Comparison of ENCODE assay signal across 9 mouse cellular contexts in genomic region chr8:120415474-120415873, GRCm38 (mm10).
DNase-seq lines count a peak whose midpoint lies in the region; ATAC-seq and TF ChIP-seq lines count a peak whose summit lies in the region.
"Had no signal": no experiment of that assay in that cellular context is flagged by ENCODE, and none has a peak within 500 bp of the region (broad histone marks: within the 10 kb centered on the region; RNA-seq: fewer than 3 reads in every experiment).

No protein-coding gene starts in this region.

- H3K36me3 ChIP-seq in kidney, embryonic 15.5 days = no peaks in the 10 kb centered on the region
- H3K36me3 ChIP-seq in embryonic facial prominence, embryonic 11.5 days (replicated peaks; ENCODE audit: control insufficient read depth, insufficient read depth, low read depth, low read length) = no peaks in the 10 kb centered on the region
- H3K36me3 ChIP-seq in hindbrain, embryonic 11.5 days (ENCODE audit: control insufficient read depth, insufficient read depth, low read length) = no peaks in the 10 kb centered on the region
- H3K36me3 ChIP-seq in midbrain, embryonic 12.5 days = no peaks in the 10 kb centered on the region
- H3K36me3 ChIP-seq in kidney, adult 2 months (ENCODE audit: control insufficient read depth, insufficient read depth, low read length) = no peaks in the 10 kb centered on the region

- peak overlapping the region; percentile 93; the same call in 1 of the 2 replicates for H3K27ac ChIP-seq in kidney, embryonic 15.5 days
- no peak overlapping the region for H3K27ac ChIP-seq in embryonic facial prominence, embryonic 11.5 days (replicated peaks; ENCODE audit: low read depth, low read length)
- peak overlapping the region; percentile 98 for H3K27ac ChIP-seq in hindbrain, embryonic 11.5 days (ENCODE audit: low read depth, low read length)
- peak overlapping the region; percentile 98 for H3K27ac ChIP-seq in midbrain, embryonic 12.5 days (replicated peaks)
- no peak overlapping the region for H3K27ac ChIP-seq in kidney, adult 2 months (ENCODE audit: insufficient read depth, low read depth, low read length)

- H3K9me3 ChIP-seq in kidney, embryonic 15.5 days (replicated peaks) = no peaks in the 10 kb centered on the region
- H3K9me3 ChIP-seq in embryonic facial prominence, embryonic 11.5 days (replicated peaks; ENCODE audit: control insufficient read depth, low read length) = no peaks in the 10 kb centered on the region
- H3K9me3 ChIP-seq in hindbrain, embryonic 11.5 days (ENCODE audit: control insufficient read depth, low read length) = no peaks in the 10 kb centered on the region
- no peaks in the 10 kb centered on the region for H3K9me3 ChIP-seq in midbrain, embryonic 12.5 days

- H3K4me2 ChIP-seq in kidney, embryonic 15.5 days = no peak overlapping the region
- no peak overlapping the region for H3K4me2 ChIP-seq in embryonic facial prominence, embryonic 11.5 days (ENCODE audit: low read depth, low read length)
- no peak overlapping the region for H3K4me2 ChIP-seq in hindbrain, embryonic 11.5 days (replicated peaks; ENCODE audit: low read depth, low read length)
- no peak overlapping the region for H3K4me2 ChIP-seq in midbrain, embryonic 12.5 days (replicated peaks)

- TF ChIP-seq CTCF in kidney, adult 2 months (conservative IDR thresholded peaks at IDR 0.05; ENCODE audit: insufficient read depth, insufficient read length, low read depth, low read length) = no peak

- no peak overlapping the region for H3K9ac ChIP-seq in kidney, embryonic 15.5 days
- peak overlapping the region; percentile 18; the same call in 1 of the 2 replicates for H3K9ac ChIP-seq in embryonic facial prominence, embryonic 11.5 days (replicated peaks; ENCODE audit: low read length)
- H3K9ac ChIP-seq in hindbrain, embryonic 11.5 days (ENCODE audit: low read depth, low read length) = no peak overlapping the region
- no peak overlapping the region for H3K9ac ChIP-seq in midbrain, embryonic 12.5 days (replicated peaks)

- no peak for ATAC-seq in kidney, embryonic 15.5 days (replicated peaks; ENCODE audit: low FRiP score)
- no peak for ATAC-seq in embryonic facial prominence, embryonic 11.5 days (replicated peaks; ENCODE audit: insufficient number of reproducible peaks, low FRiP score, low TSS enrichment, low read depth)
- no peak for ATAC-seq in hindbrain, embryonic 11.5 days (ENCODE audit: low FRiP score)
- no peak for ATAC-seq in midbrain, embryonic 12.5 days (ENCODE audit: low FRiP score, low read depth)

- no peak for DNase-seq in kidney, adult 8-10 months
- no peak for DNase-seq in embryonic facial prominence, embryonic 11.5 days (ENCODE audit: low spot score)
- no peak for DNase-seq in hindbrain, embryonic 11.5 days (ENCODE audit: low spot score)
- no peak for DNase-seq in ovary, postnatal 10 days (ENCODE audit: low spot score)
- no peak for DNase-seq in kidney, adult 2 months
- DNase-seq in right cerebral cortex, postnatal 10 days (ENCODE audit: low spot score in 2 of 2) = no peak
- DNase-seq: cerebellum, postnatal 36 days had no signal

- peaks cover 16% of the 10 kb centered on the region; the same call in 1 of the 2 replicates for H3K27me3 ChIP-seq in kidney, embryonic 15.5 days
- no peaks in the 10 kb centered on the region for H3K27me3 ChIP-seq in embryonic facial prominence, embryonic 11.5 days (ENCODE audit: control insufficient read depth, insufficient read depth, low read length)
- 0 out of 2 replicates have a peak, but pooled peaks cover 2% of the 10 kb centered on the region for H3K27me3 ChIP-seq in hindbrain, embryonic 11.5 days (ENCODE audit: control insufficient read depth, insufficient read depth, low read length)
- H3K27me3 ChIP-seq in midbrain, embryonic 12.5 days = peaks cover 49% of the 10 kb centered on the region
- no peaks in the 10 kb centered on the region for H3K27me3 ChIP-seq in kidney, adult 2 months (replicated peaks; ENCODE audit: control insufficient read depth, insufficient read depth, low read length)

- no peak overlapping the region for H3K4me3 ChIP-seq in kidney, embryonic 15.5 days (replicated peaks)
- no peak overlapping the region for H3K4me3 ChIP-seq in embryonic facial prominence, embryonic 11.5 days (ENCODE audit: low read depth, low read length)
- H3K4me3 ChIP-seq in hindbrain, embryonic 11.5 days (ENCODE audit: low read depth, low read length) = no peak overlapping the region
- no peak overlapping the region for H3K4me3 ChIP-seq in midbrain, embryonic 12.5 days
- H3K4me3 ChIP-seq in kidney, adult 2 months (ENCODE audit: insufficient read depth, low read depth, low read length) = no peak overlapping the region

- WGBS in kidney, embryonic 15.5 days = 57% methylated on average over 11 of the region's 11 CpGs
- WGBS in embryonic facial prominence, embryonic 11.5 days = 61% methylated on average over 11 of the region's 11 CpGs
- 49% methylated on average over 9 of the region's 11 CpGs for WGBS in hindbrain, embryonic 11.5 days
- WGBS in midbrain, embryonic 12.5 days = 53% methylated on average over 10 of the region's 11 CpGs
- WGBS in kidney, adult 2 months = 81% methylated on average over 9 of the region's 11 CpGs

- peaks cover 86% of the 10 kb centered on the region for H3K4me1 ChIP-seq in kidney, embryonic 15.5 days
- H3K4me1 ChIP-seq in embryonic facial prominence, embryonic 11.5 days (ENCODE audit: control insufficient read depth, insufficient read depth, low read length) = peaks cover 32% of the 10 kb centered on the region
- peaks cover 41% of the 10 kb centered on the region for H3K4me1 ChIP-seq in hindbrain, embryonic 11.5 days (replicated peaks; ENCODE audit: control insufficient read depth, insufficient read depth, low read length)
- H3K4me1 ChIP-seq in midbrain, embryonic 12.5 days = peaks cover 91% of the 10 kb centered on the region
- H3K4me1 ChIP-seq in kidney, adult 2 months (ENCODE audit: control insufficient read depth, insufficient read depth, low read length) = no peaks in the 10 kb centered on the region

- TF ChIP-seq POLR2A in kidney, adult 2 months (IDR thresholded peaks at IDR 0.05; ENCODE audit: low read depth, low read length) = no peak

Comparison
In these comparisons a context has a peak if more than half of its experiments do, and no peak if none do; other contexts are left out.
1. H3K27ac ChIP-seq: peak in kidney, embryonic 15.5 days (single experiment), hindbrain, embryonic 11.5 days (single experiment) and midbrain, embryonic 12.5 days (single experiment); none in embryonic facial prominence, embryonic 11.5 days (single experiment) and kidney, adult 2 months (single experiment).